Mouse (Mus musculus): ENCODE measurements around the gene Exoc6. TPM values are rescaled to one million over a fixed set of nuclear protein-coding genes. Genes with fewer than 3 reads are reported as not detected.
A peak's percentile ranks its signal among the peaks of the same experiment; 100 is the strongest.

Gene Exoc6
- polyA plus RNA-seq, 1 experiment from 2014 or later = 20.6 TPM

GRCm38 (mm10) chr19:37690716-37691115 is 140.5 kb downstream of the Exoc6 start:
- Histone ChIP-seq H3K9ac (ENCODE audit: low read length) (no peak overlapping the region), H3K4me2 (ENCODE audit: low read length) (peak overlapping the region; percentile 1; the same call in 1 of the 2 replicates), H3K4me3 (ENCODE audit: control insufficient read depth in 1 of 2, insufficient read depth in 1 of 2, low read depth in 1 of 2, low read length in 2 of 2) (peak overlapping the region; percentile 3 to 7; a peak in 2 of 4 replicates), H3K27ac (replicated peaks in 1 of 2; ENCODE audit: control insufficient read depth in 1 of 2, insufficient read depth in 1 of 2, low read depth in 2 of 2, low read length in 2 of 2) (no peak overlapping the region), H3K9me3 (ENCODE audit: control insufficient read depth, low read length) (no peaks in the 10 kb centered on the region), H3K36me3 (ENCODE audit: control insufficient read depth, insufficient read depth, low read length) (no peaks in the 10 kb centered on the region), H3K27me3 (ENCODE audit: control insufficient read depth, insufficient read depth, low read length) (peaks cover 100% of the 10 kb centered on the region), H3K4me1 (ENCODE audit: control insufficient read depth in 2 of 2, insufficient read depth in 2 of 2, low read length in 2 of 2) (peaks cover 0 to 8% of the 10 kb centered on the region in 2 experiments; a peak in 2 of 4 replicates)
- no peak for ATAC-seq (ENCODE audit: insufficient number of reproducible peaks, insufficient read depth, low FRiP score, low read depth)
- 12% methylated on average over 29 of the region's 29 CpGs for WGBS

GRCm38 (mm10) chr19:37692879-37693278 is 142.7 kb downstream of the Exoc6 start:
- H3K27me3 ChIP-seq (ENCODE audit: control insufficient read depth, insufficient read depth, low read length) = peaks cover 100% of the 10 kb centered on the region
- no peak for ATAC-seq (ENCODE audit: insufficient number of reproducible peaks, insufficient read depth, low FRiP score, low read depth)
- H3K4me3 ChIP-seq (ENCODE audit: control insufficient read depth in 1 of 2, insufficient read depth in 1 of 2, low read depth in 1 of 2, low read length in 2 of 2) = peak overlapping the region; percentile 37 to 46
- H3K9me3 ChIP-seq (ENCODE audit: control insufficient read depth, low read length) = no peaks in the 10 kb centered on the region
- WGBS = 2% methylated on average over 40 of the region's 40 CpGs
- no peak overlapping the region for H3K9ac ChIP-seq (ENCODE audit: low read length)
- H3K4me1 ChIP-seq (ENCODE audit: control insufficient read depth in 2 of 2, insufficient read depth in 2 of 2, low read length in 2 of 2) = peaks cover 7 to 21% of the 10 kb centered on the region in 2 experiments
- H3K27ac ChIP-seq (replicated peaks in 1 of 2; ENCODE audit: control insufficient read depth in 1 of 2, insufficient read depth in 1 of 2, low read depth in 2 of 2, low read length in 2 of 2) = no peak overlapping the region
- no peaks in the 10 kb centered on the region for H3K36me3 ChIP-seq (ENCODE audit: control insufficient read depth, insufficient read depth, low read length)
- peak overlapping the region; percentile 65 for H3K4me2 ChIP-seq (ENCODE audit: low read length)

- no peak for ATAC-seq (ENCODE audit: insufficient number of reproducible peaks, insufficient read depth, low FRiP score, low read depth)
- Histone ChIP-seq H3K9me3 (ENCODE audit: control insufficient read depth, low read length) (no peaks in the 10 kb centered on the region), H3K9ac (ENCODE audit: low read length) (no peak overlapping the region), H3K27me3 (ENCODE audit: control insufficient read depth, insufficient read depth, low read length) (peaks cover 100% of the 10 kb centered on the region), H3K4me3 (ENCODE audit: control insufficient read depth in 1 of 2, insufficient read depth in 1 of 2, low read depth in 1 of 2, low read length in 2 of 2) (no peak overlapping the region), H3K4me2 (ENCODE audit: low read length) (no peak overlapping the region), H3K36me3 (ENCODE audit: control insufficient read depth, insufficient read depth, low read length) (no peaks in the 10 kb centered on the region), H3K27ac (replicated peaks in 1 of 2; ENCODE audit: control insufficient read depth in 1 of 2, insufficient read depth in 1 of 2, low read depth in 2 of 2, low read length in 2 of 2) (no peak overlapping the region), H3K4me1 (ENCODE audit: control insufficient read depth in 2 of 2, insufficient read depth in 2 of 2, low read length in 2 of 2) (peaks cover 7 to 29% of the 10 kb centered on the region in 2 experiments)
- WGBS = 63% methylated on average over 13 of the region's 13 CpGs
Measured at GRCm38 (mm10) chr19:37695146-37695545, 144.9 kb downstream of the Exoc6 start.

GRCm38 (mm10) chr19:37695762-37696602 is 145.8 kb downstream of the Exoc6 start:
- 5% methylated on average over 42 of the region's 42 CpGs for WGBS
- Histone ChIP-seq H3K9ac (ENCODE audit: low read length) (no peak overlapping the region), H3K27ac (replicated peaks in 1 of 2; ENCODE audit: control insufficient read depth in 1 of 2, insufficient read depth in 1 of 2, low read depth in 2 of 2, low read length in 2 of 2) (no peak overlapping the region), H3K27me3 (ENCODE audit: control insufficient read depth, insufficient read depth, low read length) (peaks cover 100% of the 10 kb centered on the region), H3K36me3 (ENCODE audit: control insufficient read depth, insufficient read depth, low read length) (no peaks in the 10 kb centered on the region), H3K4me2 (ENCODE audit: low read length) (peak overlapping the region; percentile 72), H3K9me3 (ENCODE audit: control insufficient read depth, low read length) (no peaks in the 10 kb centered on the region), H3K4me3 (ENCODE audit: control insufficient read depth in 1 of 2, insufficient read depth in 1 of 2, low read depth in 1 of 2, low read length in 2 of 2) (peak overlapping the region; percentile 17 to 44), H3K4me1 (ENCODE audit: control insufficient read depth in 2 of 2, insufficient read depth in 2 of 2, low read length in 2 of 2) (peaks cover 7 to 29% of the 10 kb centered on the region in 2 experiments)
- ATAC-seq (ENCODE audit: insufficient number of reproducible peaks, insufficient read depth, low FRiP score, low read depth) = no peak

- peaks cover 7 to 29% of the 10 kb centered on the region in 2 experiments for H3K4me1 ChIP-seq (ENCODE audit: control insufficient read depth in 2 of 2, insufficient read depth in 2 of 2, low read length in 2 of 2)
- 0 out of 2 replicates have a peak overlapping the region, but pooled peaks have one; percentile 16 for H3K9ac ChIP-seq (ENCODE audit: low read length)
- ATAC-seq (ENCODE audit: insufficient number of reproducible peaks, insufficient read depth, low FRiP score, low read depth) = no peak
- H3K27me3 ChIP-seq (ENCODE audit: control insufficient read depth, insufficient read depth, low read length) = peaks cover 99% of the 10 kb centered on the region
- H3K4me3 ChIP-seq (ENCODE audit: control insufficient read depth in 1 of 2, insufficient read depth in 1 of 2, low read depth in 1 of 2, low read length in 2 of 2) = peak overlapping the region; percentile 17 to 44
- H3K4me2 ChIP-seq (ENCODE audit: low read length) = peak overlapping the region; percentile 72
- H3K27ac ChIP-seq (replicated peaks in 1 of 2; ENCODE audit: control insufficient read depth in 1 of 2, insufficient read depth in 1 of 2, low read depth in 2 of 2, low read length in 2 of 2) = no peak overlapping the region
- no peaks in the 10 kb centered on the region for H3K9me3 ChIP-seq (ENCODE audit: control insufficient read depth, low read length)
- H3K36me3 ChIP-seq (ENCODE audit: control insufficient read depth, insufficient read depth, low read length) = no peaks in the 10 kb centered on the region
- 1% methylated on average over 22 of the region's 22 CpGs for WGBS
Measured at GRCm38 (mm10) chr19:37696603-37697334, 146.6 kb downstream of the Exoc6 start.

- H3K9ac ChIP-seq (ENCODE audit: low read length) = no peak overlapping the region
- no peak overlapping the region for H3K27ac ChIP-seq (replicated peaks in 1 of 2; ENCODE audit: control insufficient read depth in 1 of 2, insufficient read depth in 1 of 2, low read depth in 2 of 2, low read length in 2 of 2)
- no peaks in the 10 kb centered on the region for H3K36me3 ChIP-seq (ENCODE audit: control insufficient read depth, insufficient read depth, low read length)
- ATAC-seq (ENCODE audit: insufficient number of reproducible peaks, insufficient read depth, low FRiP score, low read depth) = no peak
- peaks cover 99% of the 10 kb centered on the region for H3K27me3 ChIP-seq (ENCODE audit: control insufficient read depth, insufficient read depth, low read length)
- H3K4me3 ChIP-seq (ENCODE audit: control insufficient read depth in 1 of 2, insufficient read depth in 1 of 2, low read depth in 1 of 2, low read length in 2 of 2) = peak overlapping the region; percentile 40 to 44; a peak in 3 of 4 replicates
- WGBS = under 1% methylated on average over 18 of the region's 18 CpGs
- peaks cover 7 to 29% of the 10 kb centered on the region in 2 experiments for H3K4me1 ChIP-seq (ENCODE audit: control insufficient read depth in 2 of 2, insufficient read depth in 2 of 2, low read length in 2 of 2)
- H3K4me2 ChIP-seq (ENCODE audit: low read length) = peak overlapping the region; percentile 72
- H3K9me3 ChIP-seq (ENCODE audit: control insufficient read depth, low read length) = no peaks in the 10 kb centered on the region
Measured at GRCm38 (mm10) chr19:37697335-37697636, 147.1 kb downstream of the Exoc6 start.

- Histone ChIP-seq H3K4me1 (ENCODE audit: control insufficient read depth in 2 of 2, insufficient read depth in 2 of 2, low read length in 2 of 2) (peaks cover 9 to 29% of the 10 kb centered on the region in 2 experiments), H3K27ac (replicated peaks in 1 of 2; ENCODE audit: control insufficient read depth in 1 of 2, insufficient read depth in 1 of 2, low read depth in 2 of 2, low read length in 2 of 2) (no peak within 1 kb of the TSS), H3K36me3 (ENCODE audit: control insufficient read depth, insufficient read depth, low read length) (no peaks in the 10 kb centered on the region), H3K4me3 (ENCODE audit: control insufficient read depth in 1 of 2, insufficient read depth in 1 of 2, low read depth in 1 of 2, low read length in 2 of 2) (peak within 1 kb of the TSS; percentile 40 to 44), H3K9me3 (ENCODE audit: control insufficient read depth, low read length) (no peaks in the 10 kb centered on the region), H3K4me2 (ENCODE audit: low read length) (peak within 1 kb of the TSS; percentile 72), H3K9ac (ENCODE audit: low read length) (0 out of 2 replicates have a peak within 1 kb of the TSS, but pooled peaks have one; percentile 16), H3K27me3 (ENCODE audit: control insufficient read depth, insufficient read depth, low read length) (peaks cover 99% of the 10 kb centered on the region)
- ATAC-seq (ENCODE audit: insufficient number of reproducible peaks, insufficient read depth, low FRiP score, low read depth) = no peak
- under 1% methylated on average over 51 of the region's 51 CpGs for WGBS
Measured at GRCm38 (mm10) chr19:37697651-37698272, 147.5 kb downstream of the Exoc6 start, which contains the start of gene Cyp26a1. Gene Cyp26a1 (plus strand): TSS chr19:37697798.

Measured in heart, embryonic 14.5 days (tissue).